8 mouse cellular contexts compared by ENCODE assay signal in the genomic region with DNA sequence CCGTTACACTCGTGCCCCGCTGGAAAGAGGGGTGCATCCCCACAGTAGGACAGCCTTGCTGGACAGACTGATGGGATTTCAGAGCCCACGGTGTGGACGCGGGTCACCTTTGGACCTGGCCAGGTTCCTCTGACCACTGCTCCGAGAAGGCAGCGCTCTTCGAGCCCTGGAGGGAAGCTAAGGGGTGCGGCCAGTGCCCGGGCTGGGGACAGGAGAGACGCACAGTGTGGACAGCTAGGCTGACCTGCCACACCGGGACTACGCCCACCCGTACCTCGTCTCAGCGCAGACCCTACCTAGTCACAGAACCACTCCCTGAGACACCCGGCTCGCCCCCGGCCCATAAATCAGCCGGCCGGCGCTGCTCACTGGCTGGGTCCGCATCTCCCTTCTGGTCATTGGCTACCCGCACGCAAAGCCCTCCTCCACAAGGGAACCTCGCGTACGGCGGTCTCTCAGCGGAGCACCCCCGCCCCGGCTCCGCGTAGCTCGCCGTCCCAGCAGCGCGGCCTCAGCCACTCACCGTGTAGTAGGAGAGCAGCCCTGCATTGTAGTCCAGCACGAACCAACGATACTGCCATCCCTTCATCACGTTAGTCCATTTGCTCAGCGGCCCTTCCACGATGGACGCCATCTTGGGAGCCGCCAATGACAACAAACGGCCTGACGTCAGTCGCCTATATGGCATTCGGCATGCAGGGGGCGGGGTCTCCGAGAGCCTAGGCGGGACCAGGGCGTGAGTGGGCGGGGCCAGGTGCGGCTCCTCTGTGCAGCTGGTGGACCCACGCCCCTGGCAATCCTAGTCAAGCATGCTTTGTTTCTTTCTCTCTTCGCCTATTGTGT. TPM values are rescaled to one million over a fixed set of nuclear protein-coding genes. Genes with fewer than 3 reads are reported as not detected.
DNase-seq lines count a peak whose midpoint lies in the region; ATAC-seq and TF ChIP-seq lines count a peak whose summit lies in the region.

A gene (minus strand): TSS at position 691 of the 843 bp plus-strand sequence.

- WGBS in bone marrow, adult 2 months: under 1% methylated on average over 59 of the region's 59 CpGs
- 0% methylated on average over 59 of the region's 59 CpGs for WGBS in embryonic facial prominence, embryonic 15.5 days
- under 1% methylated on average over 51 of the region's 59 CpGs for WGBS in limb, embryonic 14.5 days
- WGBS in midbrain, postnatal 0 days: under 1% methylated on average over 57 of the region's 59 CpGs

- H3K36me3 ChIP-seq in embryonic facial prominence, embryonic 15.5 days: peaks cover 4% of the 10 kb centered on the region; the same call in 1 of the 2 replicates
- peaks cover 5% of the 10 kb centered on the region; the same call in 1 of the 2 replicates for H3K36me3 ChIP-seq in limb, embryonic 14.5 days (ENCODE audit: control insufficient read depth, insufficient read depth, low read length)
- H3K36me3 ChIP-seq in midbrain, postnatal 0 days (ENCODE audit: insufficient read depth, low read length): 0 out of 2 replicates have a peak, but pooled peaks cover 4% of the 10 kb centered on the region

- TF ChIP-seq POLR2A in bone marrow, adult 2 months (IDR thresholded peaks at IDR 0.05; ENCODE audit: borderline replicate concordance, control insufficient read depth, low read depth, low read length): peak; percentile 50; the same call in 1 of the 2 replicates
- peak; percentile 87; the same call in 1 of the 2 replicates for TF ChIP-seq POLR2A in limb, embryonic 14.5 days (IDR thresholded peaks at IDR 0.05; ENCODE audit: borderline replicate concordance, extremely low read depth, insufficient read depth, insufficient read length)

- H3K4me2 ChIP-seq in embryonic facial prominence, embryonic 15.5 days (replicated peaks): peak within 1 kb of the TSS; percentile 88
- H3K4me2 ChIP-seq in limb, embryonic 14.5 days (replicated peaks; ENCODE audit: low read depth, low read length, severe bottlenecking): peak within 1 kb of the TSS; percentile 88
- peak within 1 kb of the TSS; percentile 81 for H3K4me2 ChIP-seq in midbrain, postnatal 0 days (ENCODE audit: low read depth, low read length, poor library complexity, severe bottlenecking)

- H3K27me3 ChIP-seq in embryonic facial prominence, embryonic 15.5 days: no peaks in the 10 kb centered on the region
- no peaks in the 10 kb centered on the region for H3K27me3 ChIP-seq in limb, embryonic 14.5 days (ENCODE audit: control insufficient read depth, insufficient read depth, low read length)
- H3K27me3 ChIP-seq in midbrain, postnatal 0 days (ENCODE audit: insufficient read depth, low read length): no peaks in the 10 kb centered on the region

- H3K4me3 ChIP-seq in bone marrow, adult 2 months (replicated peaks; ENCODE audit: control insufficient read depth, low read depth, low read length): peak within 1 kb of the TSS; percentile 99
- H3K4me3 ChIP-seq in embryonic facial prominence, embryonic 15.5 days (replicated peaks): peak within 1 kb of the TSS; percentile 85
- H3K4me3 ChIP-seq in limb, embryonic 14.5 days (replicated peaks; ENCODE audit: low read length): peak within 1 kb of the TSS; percentile 91
- H3K4me3 ChIP-seq in midbrain, postnatal 0 days (ENCODE audit: low read depth, low read length): peak within 1 kb of the TSS; percentile 75

- H3K4me1 ChIP-seq in bone marrow, adult 2 months (ENCODE audit: control insufficient read depth, insufficient read depth, low read length): peaks cover 4% of the 10 kb centered on the region
- peaks cover 7% of the 10 kb centered on the region for H3K4me1 ChIP-seq in embryonic facial prominence, embryonic 15.5 days
- peaks cover 4% of the 10 kb centered on the region; the same call in 1 of the 2 replicates for H3K4me1 ChIP-seq in limb, embryonic 14.5 days (ENCODE audit: control insufficient read depth, insufficient read depth, low read length)
- H3K4me1 ChIP-seq in midbrain, postnatal 0 days (ENCODE audit: insufficient read depth, low read length): no peaks in the 10 kb centered on the region

- H3K9ac ChIP-seq in embryonic facial prominence, embryonic 15.5 days: peak within 1 kb of the TSS; percentile 65
- peak within 1 kb of the TSS; percentile 78 for H3K9ac ChIP-seq in limb, embryonic 14.5 days (ENCODE audit: low read depth, low read length, severe bottlenecking)
- H3K9ac ChIP-seq in midbrain, postnatal 0 days (replicated peaks; ENCODE audit: low read length, poor library complexity, severe bottlenecking): peak within 1 kb of the TSS; percentile 68

- no peak for TF ChIP-seq CTCF in bone marrow, adult 2 months (IDR thresholded peaks at IDR 0.05; ENCODE audit: control insufficient read depth, insufficient read depth, low read length)
- TF ChIP-seq CTCF in midbrain, postnatal 0 days (IDR thresholded peaks at IDR 0.05): no peak; the same call in 1 of the 2 replicates

- DNase-seq in 416B (ENCODE audit: low read depth): peak; percentile 97
- DNase-seq in heart, adult 8-10 months (ENCODE audit: low spot score): peak; percentile 98
- DNase-seq in kidney, adult 9 months: peak; percentile 99
- peak; percentile 99 for DNase-seq in limb, embryonic 14.5 days (ENCODE audit: low spot score)
- DNase-seq in midbrain, postnatal 0 days (ENCODE audit: low spot score): peak; percentile 98
- peak; percentile 98 to 99 for DNase-seq in spleen, postnatal 14 days (ENCODE audit: low spot score in 2 of 2)

- H3K9me3 ChIP-seq in embryonic facial prominence, embryonic 15.5 days (replicated peaks): no peaks in the 10 kb centered on the region
- no peaks in the 10 kb centered on the region for H3K9me3 ChIP-seq in limb, embryonic 14.5 days (ENCODE audit: control insufficient read depth, low read length)
- no peaks in the 10 kb centered on the region for H3K9me3 ChIP-seq in midbrain, postnatal 0 days (ENCODE audit: low read length)

- ATAC-seq in embryonic facial prominence, embryonic 15.5 days (ENCODE audit: insufficient number of reproducible peaks, low FRiP score, low TSS enrichment, low read depth): peak; percentile 97
- ATAC-seq in limb, embryonic 14.5 days (ENCODE audit: low FRiP score, low read depth): peak; percentile 99
- ATAC-seq in midbrain, postnatal 0 days (ENCODE audit: low FRiP score): peak; percentile 98

- peak within 1 kb of the TSS; percentile 92 for H3K27ac ChIP-seq in bone marrow, adult 2 months (ENCODE audit: control insufficient read depth, insufficient read depth, low read depth, low read length, poor library complexity)
- H3K27ac ChIP-seq in embryonic facial prominence, embryonic 15.5 days (replicated peaks): peak within 1 kb of the TSS; percentile 97
- H3K27ac ChIP-seq in limb, embryonic 14.5 days (replicated peaks; ENCODE audit: low read depth, low read length): peak within 1 kb of the TSS; percentile 94
- H3K27ac ChIP-seq in midbrain, postnatal 0 days (ENCODE audit: low read depth, low read length): peak within 1 kb of the TSS; percentile 91

RNA-seq across cellular contexts. Expression of the gene that starts here (rescaled TPM):
- 27.8 and 35.3 TPM in 2 replicates for polyA plus RNA-seq in bone marrow, adult 2 months (2011; ENCODE audit: insufficient read depth, insufficient read length, low replicate concordance, missing spikeins)
- polyA plus RNA-seq in embryonic facial prominence, embryonic 15.5 days (2015; fragmentation: Nextera tagmentation; extraction: Ambion mirVana): 58.6 and 64.1 TPM in 2 replicates
- total RNA-seq in heart, adult 8-10 months (2022): 100 to 1,000 TPM in 2 of 4 experiments, 10 to 100 TPM in 2; 85.9 to 105 (median 95.9) TPM
- polyA plus RNA-seq in limb, embryonic 14.5 days (2012; rRNA removed): 54.0 and 55.6 TPM in 2 replicates
- polyA plus RNA-seq in limb, embryonic 14.5 days (2014; fragmentation: Nextera tagmentation; extraction: Ambion mirVana): 57.8 and 68.4 TPM in 2 replicates
- 70.5 and 74.9 TPM in 2 replicates for total RNA-seq in midbrain, postnatal 0 days (2014; rRNA removed)
- 56.9 and 57.8 TPM in 2 replicates for polyA plus RNA-seq in midbrain, postnatal 0 days (2015; fragmentation: Nextera tagmentation; extraction: Ambion mirVana)

Comparison
In these comparisons a context has a peak if more than half of its experiments do, and no peak if none do; other contexts are left out.
1. Peak in every context shown above with its lines: DNase-seq, ATAC-seq, H3K4me3 ChIP-seq and H3K27ac ChIP-seq.